Mouse (Mus musculus) liver, embryonic 15.5 days (tissue): ENCODE results near the gene Gm28051. TPM values are rescaled to one million over a fixed set of nuclear protein-coding genes. Genes with fewer than 3 reads are reported as not detected.

Experiments used
- ATAC-seq: fragments of 200-750 bp; cut with Nextera tagmentation; 2 replicates; pipeline ENCODE4 v1.8.0; 2017; ENCODE audit warnings: moderate number of reproducible peaks, mild to moderate bottlenecking, moderate library complexity; ENCODE audit not compliant: insufficient read depth
- H3K27ac ChIP-seq: fragments of 300-500 bp; sonication (generic); replicated peaks from 2 replicates; pipeline ENCODE4 v1.5.1; 2015; ENCODE audit warnings: mild to moderate bottlenecking, inconsistent platforms
- H3K27me3 ChIP-seq: fragments of 300-500 bp; sonication (generic); 2 replicates; pipeline ENCODE4 v1.6.1; 2015; ENCODE audit warnings: mild to moderate bottlenecking, inconsistent platforms
- H3K36me3 ChIP-seq: fragments of 300-500 bp; sonication (generic); replicated peaks from 2 replicates; pipeline ENCODE4 v1.6.1; 2015; ENCODE audit warnings: moderate library complexity, mild to moderate bottlenecking, inconsistent platforms
- H3K4me1 ChIP-seq: fragments of 300-500 bp; sonication (generic); replicated peaks from 2 replicates; pipeline ENCODE4 v1.6.1; 2015; ENCODE audit warnings: inconsistent platforms
- H3K4me2 ChIP-seq: fragments of 300-500 bp; sonication (generic); 2 replicates; pipeline ENCODE4 v1.6.1; 2015; ENCODE audit warnings: moderate library complexity, mild to moderate bottlenecking, inconsistent platforms
- H3K4me3 ChIP-seq: fragments of 300-500 bp; sonication (generic); replicated peaks from 2 replicates; pipeline ENCODE4 v1.5.1; 2015; ENCODE audit warnings: mild to moderate bottlenecking, inconsistent platforms
- H3K9ac ChIP-seq: fragments of 300-500 bp; sonication (generic); 2 replicates; pipeline ENCODE4 v1.6.1; 2015; ENCODE audit warnings: moderate library complexity, mild to moderate bottlenecking, inconsistent platforms
- H3K9me3 ChIP-seq: fragments of 300-500 bp; sonication (generic); replicated peaks from 2 replicates; pipeline ENCODE4 v1.6.1; 2016; ENCODE audit warnings: inconsistent platforms
- WGBS: fragments of 180-500 bp; shearing (Covaris S2); methylation state at CpG from one replicate; pipeline ENCODE4 v1.1.7; 2015; ENCODE audit warnings: mixed read lengths; ENCODE audit not compliant: insufficient replicate concordance; 5-methylcytosine and 5-hydroxymethylcytosine counted together
- polyA plus RNA-seq: library from polyadenylated mRNA; unstranded; fragments of >200 nt; fragmentation: Nextera tagmentation; extraction: Ambion mirVana; gene quantifications from 2 replicates; pipeline ENCODE4 v1.2.1, GENCODE M21; 2015

The Gm28051 gene
- polyA plus RNA-seq, 1 experiment from 2014 or later = not detected

GRCm38 (mm10) chr12:102683438-102683837, 74.1 kb downstream of the Gm28051 start:
- no peaks in the 10 kb centered on the region for H3K36me3 ChIP-seq
- no peak overlapping the region for H3K27ac ChIP-seq
- no peaks in the 10 kb centered on the region for H3K9me3 ChIP-seq
- no peak for ATAC-seq
- H3K4me1 ChIP-seq = peaks cover 9% of the 10 kb centered on the region; the same call in 1 of the 2 replicates
- H3K27me3 ChIP-seq = no peaks in the 10 kb centered on the region
- H3K4me2 ChIP-seq = no peak overlapping the region
- H3K4me3 ChIP-seq = no peak overlapping the region
- WGBS = 69% methylated on average over 6 of the region's 6 CpGs
- no peak overlapping the region for H3K9ac ChIP-seq

GRCm38 (mm10) chr12:102682722-102683299, 74.8 kb downstream of the Gm28051 start:
- H3K9ac ChIP-seq = no peak overlapping the region
- no peaks in the 10 kb centered on the region for H3K36me3 ChIP-seq
- 59% methylated on average over 7 of the region's 7 CpGs for WGBS
- ATAC-seq = no peak
- H3K27ac ChIP-seq = no peak overlapping the region
- no peak overlapping the region for H3K4me2 ChIP-seq
- H3K4me1 ChIP-seq = peaks cover 9% of the 10 kb centered on the region; the same call in 1 of the 2 replicates
- H3K4me3 ChIP-seq = no peak overlapping the region
- no peaks in the 10 kb centered on the region for H3K27me3 ChIP-seq
- no peaks in the 10 kb centered on the region for H3K9me3 ChIP-seq

GRCm38 (mm10) chr12:102682085-102682484, 75.5 kb downstream of the Gm28051 start:
- Histone ChIP-seq H3K9ac (no peak overlapping the region), H3K36me3 (no peaks in the 10 kb centered on the region), H3K27ac (no peak overlapping the region), H3K27me3 (no peaks in the 10 kb centered on the region), H3K4me2 (no peak overlapping the region), H3K9me3 (no peaks in the 10 kb centered on the region), H3K4me1 (peaks cover 9% of the 10 kb centered on the region; the same call in 1 of the 2 replicates), H3K4me3 (no peak overlapping the region)
- 64% methylated on average over 5 of the region's 5 CpGs for WGBS
- no peak for ATAC-seq

- ATAC-seq = no peak
- Histone ChIP-seq H3K9ac (no peak overlapping the region), H3K9me3 (no peaks in the 10 kb centered on the region), H3K4me2 (no peak overlapping the region), H3K27me3 (no peaks in the 10 kb centered on the region), H3K27ac (no peak overlapping the region), H3K4me1 (peaks cover 9% of the 10 kb centered on the region; the same call in 1 of the 2 replicates), H3K4me3 (no peak overlapping the region), H3K36me3 (no peaks in the 10 kb centered on the region)
- WGBS = 61% methylated on average over 7 of the region's 7 CpGs
Measured at GRCm38 (mm10) chr12:102681590-102681989, 76.0 kb downstream of the Gm28051 start.

- WGBS = 51% methylated on average over 6 of the region's 6 CpGs
- Histone ChIP-seq H3K4me2 (no peak overlapping the region), H3K4me3 (no peak overlapping the region), H3K36me3 (no peaks in the 10 kb centered on the region), H3K9ac (no peak overlapping the region), H3K27me3 (no peaks in the 10 kb centered on the region), H3K9me3 (no peaks in the 10 kb centered on the region), H3K27ac (no peak overlapping the region), H3K4me1 (no peaks in the 10 kb centered on the region)
- no peak for ATAC-seq
Measured at GRCm38 (mm10) chr12:102678820-102679219, 78.7 kb downstream of the Gm28051 start.

- no peaks in the 10 kb centered on the region for H3K9me3 ChIP-seq
- WGBS = 69% methylated on average over 3 of the region's 3 CpGs
- no peaks in the 10 kb centered on the region for H3K36me3 ChIP-seq
- no peak overlapping the region for H3K9ac ChIP-seq
- no peak overlapping the region for H3K4me3 ChIP-seq
- no peaks in the 10 kb centered on the region; the same call in 1 of the 2 replicates for H3K4me1 ChIP-seq
- no peak overlapping the region for H3K27ac ChIP-seq
- H3K27me3 ChIP-seq = no peaks in the 10 kb centered on the region
- no peak for ATAC-seq
- no peak overlapping the region for H3K4me2 ChIP-seq
Measured at GRCm38 (mm10) chr12:102677089-102677488, 80.5 kb downstream of the Gm28051 start.

GRCm38 (mm10) chr12:102674556-102674955, 83.0 kb downstream of the Gm28051 start:
- H3K4me2 ChIP-seq = no peak overlapping the region

GRCm38 (mm10) chr12:102674123-102674522, 83.4 kb downstream of the Gm28051 start:
- no peak for ATAC-seq
- Histone ChIP-seq H3K4me1 (no peaks in the 10 kb centered on the region; the same call in 1 of the 2 replicates), H3K27me3 (no peaks in the 10 kb centered on the region), H3K4me3 (no peak overlapping the region), H3K9me3 (no peaks in the 10 kb centered on the region), H3K36me3 (no peaks in the 10 kb centered on the region), H3K27ac (no peak overlapping the region), H3K4me2 (no peak overlapping the region), H3K9ac (no peak overlapping the region)
- WGBS = 69% methylated on average over 13 of the region's 13 CpGs

More at GRCm38 (mm10) chr12:102674556-102674955, 83.0 kb downstream of the Gm28051 start:
- Histone ChIP-seq H3K36me3 (no peaks in the 10 kb centered on the region), H3K4me1 (no peaks in the 10 kb centered on the region; the same call in 1 of the 2 replicates), H3K4me3 (no peak overlapping the region), H3K9ac (no peak overlapping the region), H3K9me3 (no peaks in the 10 kb centered on the region), H3K27me3 (no peaks in the 10 kb centered on the region), H3K27ac (no peak overlapping the region)
- ATAC-seq = no peak
- WGBS = 74% methylated on average over 10 of the region's 10 CpGs

GRCm38 (mm10) chr12:102672857-102673839, 84.4 kb downstream of the Gm28051 start:
- Histone ChIP-seq H3K4me2 (no peak overlapping the region), H3K9me3 (no peaks in the 10 kb centered on the region), H3K4me3 (no peak overlapping the region), H3K27me3 (no peaks in the 10 kb centered on the region), H3K4me1 (no peaks in the 10 kb centered on the region; the same call in 1 of the 2 replicates), H3K36me3 (no peaks in the 10 kb centered on the region), H3K27ac (no peak overlapping the region), H3K9ac (no peak overlapping the region)
- WGBS = 64% methylated on average over 20 of the region's 20 CpGs
- no peak for ATAC-seq

- H3K4me3 ChIP-seq = no peak overlapping the region
- H3K4me2 ChIP-seq = no peak overlapping the region
- no peak overlapping the region for H3K9ac ChIP-seq
- H3K27ac ChIP-seq = no peak overlapping the region
- WGBS = 31% methylated on average over 8 of the region's 8 CpGs
- ATAC-seq = no peak
- no peaks in the 10 kb centered on the region for H3K27me3 ChIP-seq
- no peaks in the 10 kb centered on the region for H3K9me3 ChIP-seq
- no peaks in the 10 kb centered on the region; the same call in 1 of the 2 replicates for H3K4me1 ChIP-seq
- H3K36me3 ChIP-seq = no peaks in the 10 kb centered on the region
Measured at GRCm38 (mm10) chr12:102672176-102672575, 85.4 kb downstream of the Gm28051 start.

- no peak overlapping the region for H3K9ac ChIP-seq
- 70% methylated on average over 8 of the region's 8 CpGs for WGBS
Measured at GRCm38 (mm10) chr12:102670848-102671247, 86.7 kb downstream of the Gm28051 start.

More at GRCm38 (mm10) chr12:102670848-102671247, 86.7 kb downstream of the Gm28051 start:
- Histone ChIP-seq H3K27ac (no peak overlapping the region), H3K9me3 (no peaks in the 10 kb centered on the region), H3K4me2 (no peak overlapping the region), H3K4me1 (no peaks in the 10 kb centered on the region; the same call in 1 of the 2 replicates), H3K4me3 (no peak overlapping the region), H3K27me3 (no peaks in the 10 kb centered on the region), H3K36me3 (no peaks in the 10 kb centered on the region)
- no peak for ATAC-seq
